Mouse (Mus musculus) MEL (cell line): ENCODE data around the gene Fto.

ENCODE experiments used
- BHLHE40 ChIP-seq: IDR thresholded peaks from 2 replicates; pipeline ENCODE4 v1.6.1; 2012; ENCODE audit warnings: low read depth, mild to moderate bottlenecking, inconsistent platforms, low read length, improper control_type of control experiment, borderline replicate concordance
- CHD1 ChIP-seq: IDR thresholded peaks from 2 replicates; pipeline ENCODE4 v1.6.1; 2012; ENCODE audit warnings: low read depth, mild to moderate bottlenecking, inconsistent platforms, low read length, improper control_type of control experiment
- CTCF ChIP-seq, 3 experiments: IDR thresholded peaks in 2 of 3; conservative IDR thresholded peaks in 1 of 3; 2 replicates each; pipeline ENCODE4 v1.5.1; 2011 to 2012; ENCODE audit warnings: low read length in 3 of 3, low read depth in 2 of 3, mild to moderate bottlenecking in 2 of 3, improper control_type of control experiment in 1 of 3, inconsistent platforms in 1 of 3, mixed read lengths in 1 of 3, moderate library complexity in 1 of 3; ENCODE audit not compliant: control insufficient read depth in 1 of 3, insufficient read depth in 1 of 3, poor library complexity in 1 of 3, severe bottlenecking in 1 of 3
- E2F4 ChIP-seq: IDR thresholded peaks from 2 replicates; pipeline ENCODE4 v1.6.1; 2011; ENCODE audit warnings: low read depth, low read length, improper control_type of control experiment, borderline replicate concordance
- EP300 ChIP-seq, 2 experiments: IDR thresholded peaks; 2 replicates each; pipeline ENCODE4 v1.6.1; 2011; ENCODE audit warnings: improper control_type of control experiment in 2 of 2, low read length in 2 of 2, low read depth in 1 of 2, mild to moderate bottlenecking in 1 of 2
- GATA1 ChIP-seq: IDR thresholded peaks from 2 replicates; pipeline ENCODE4 v1.6.1; 2011; ENCODE audit warnings: low read depth, low read length, improper control_type of control experiment
- POLR2A ChIP-seq, 2 experiments: IDR thresholded peaks; 2 replicates each; pipeline ENCODE4 v1.6.1; 2011 to 2012; ENCODE audit warnings: low read length in 2 of 2, mild to moderate bottlenecking in 2 of 2, control low read depth in 1 of 2, improper control_type of control experiment in 1 of 2, low read depth in 1 of 2, moderate library complexity in 1 of 2; ENCODE audit not compliant: control insufficient read depth in 1 of 2, insufficient read depth in 1 of 2, poor library complexity in 1 of 2
- POLR2AphosphoS5 ChIP-seq: IDR thresholded peaks from 2 replicates; pipeline ENCODE4 v1.6.1; 2012; ENCODE audit warnings: low read depth, borderline replicate concordance, mild to moderate bottlenecking, inconsistent platforms, low read length, moderate library complexity, mixed read lengths
- RAD21 ChIP-seq: IDR thresholded peaks from 2 replicates; pipeline ENCODE4 v1.6.1; 2011; ENCODE audit warnings: mild to moderate bottlenecking, low read depth, low read length, improper control_type of control experiment
- RCOR1 ChIP-seq: IDR thresholded peaks from 2 replicates; pipeline ENCODE4 v1.6.1; 2012; ENCODE audit warnings: low read depth, mild to moderate bottlenecking, inconsistent platforms, low read length, improper control_type of control experiment
- TAL1 ChIP-seq: IDR thresholded peaks from 2 replicates; pipeline ENCODE4 v1.6.1; 2012; ENCODE audit warnings: mild to moderate bottlenecking, inconsistent platforms, low read length, moderate library complexity, mixed read lengths
- UBTF ChIP-seq: IDR thresholded peaks from 2 replicates; pipeline ENCODE4 v1.6.1; 2012; ENCODE audit warnings: low read depth, mild to moderate bottlenecking, inconsistent platforms, low read length, improper control_type of control experiment, moderate library complexity, borderline replicate concordance; ENCODE audit not compliant: insufficient read depth
- USF1 ChIP-seq: IDR thresholded peaks from 2 replicates; pipeline ENCODE4 v1.6.1; 2014; ENCODE audit warnings: low read depth, mild to moderate bottlenecking, inconsistent platforms, low read length, improper control_type of control experiment, moderate library complexity
- ZMIZ1 ChIP-seq: IDR thresholded peaks from 2 replicates; pipeline ENCODE4 v1.6.1; 2012; ENCODE audit warnings: low read depth, mild to moderate bottlenecking, inconsistent platforms, low read length, improper control_type of control experiment, moderate library complexity

- TF ChIP-seq RCOR1 (no peak), CTCF (IDR thresholded peaks at IDR 0.05 in 2 of 3, conservative IDR thresholded peaks at IDR 0.05 in 1 of 3; ENCODE audit: control insufficient read depth in 1 of 3, insufficient read depth in 1 of 3, low read depth in 2 of 3, low read length in 3 of 3, poor library complexity in 1 of 3, severe bottlenecking in 1 of 3) (no peak), TAL1 (no peak), E2F4 (no peak), GATA1 (no peak), POLR2A (IDR thresholded peaks at IDR 0.05; ENCODE audit: control insufficient read depth in 1 of 2, insufficient read depth in 1 of 2, low read depth in 1 of 2, low read length in 2 of 2, poor library complexity in 1 of 2) (no peak), USF1 (no peak), ZMIZ1 (no peak), EP300 (IDR thresholded peaks at IDR 0.05; ENCODE audit: low read depth in 1 of 2, low read length in 2 of 2) (no peak), BHLHE40 (no peak), RAD21 (no peak), CHD1 (no peak), POLR2AphosphoS5 (no peak), UBTF (no peak)
Observed at GRCm38 (mm10) chr8:91551166-91551765, 237.9 kb downstream of the Fto start.
